Mouse (Mus musculus): ENCODE measurements around the gene Olfr1022.

Gene Olfr1022

DNA sequence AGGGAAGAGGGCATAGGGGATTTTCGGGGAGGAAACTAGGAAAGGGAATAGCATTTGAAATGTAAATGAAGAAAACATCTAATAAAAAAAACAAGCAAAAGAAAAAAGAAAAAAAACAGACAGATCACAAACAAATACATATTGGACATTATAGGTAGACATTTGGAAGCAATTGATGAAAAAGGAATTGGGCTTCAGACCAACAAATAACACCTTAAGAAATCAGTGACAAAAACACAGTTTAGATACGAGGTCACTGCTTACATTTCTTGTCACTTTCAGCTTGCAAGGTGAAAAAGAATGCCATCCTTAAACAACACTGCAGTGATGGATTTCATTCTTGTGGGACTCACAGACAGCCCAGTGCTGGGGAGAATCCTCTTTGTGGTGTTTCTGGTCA is at the start of gene Olfr1022:
Gene Olfr1022 (plus strand): TSS at position 301 of the 400 bp plus-strand sequence.
- DNase-seq = no peak

DNA sequence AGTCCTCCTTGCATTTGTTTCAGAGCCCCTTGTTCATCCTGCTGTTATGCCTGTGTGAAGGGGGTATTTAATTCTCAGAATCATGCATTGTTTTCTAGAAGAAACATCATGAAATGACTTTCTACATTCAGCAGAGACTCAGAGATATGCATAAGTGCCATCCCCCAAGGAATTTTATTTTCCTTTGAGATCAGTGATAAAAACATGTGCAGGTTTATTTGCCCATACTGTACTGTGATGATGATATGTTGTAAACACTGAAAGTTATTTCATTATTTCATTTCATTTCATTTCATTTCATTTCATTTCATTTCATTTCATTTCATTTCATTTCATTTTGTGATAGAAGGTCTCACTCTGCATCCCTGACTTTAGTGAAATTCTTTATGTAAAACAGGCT is 23.0 kb upstream of the Olfr1022 start, which contains the start of gene Olfr1019:
Gene Olfr1019 (minus strand): TSS at position 101 of the 400 bp plus-strand sequence.
- no peak for DNase-seq

DNA sequence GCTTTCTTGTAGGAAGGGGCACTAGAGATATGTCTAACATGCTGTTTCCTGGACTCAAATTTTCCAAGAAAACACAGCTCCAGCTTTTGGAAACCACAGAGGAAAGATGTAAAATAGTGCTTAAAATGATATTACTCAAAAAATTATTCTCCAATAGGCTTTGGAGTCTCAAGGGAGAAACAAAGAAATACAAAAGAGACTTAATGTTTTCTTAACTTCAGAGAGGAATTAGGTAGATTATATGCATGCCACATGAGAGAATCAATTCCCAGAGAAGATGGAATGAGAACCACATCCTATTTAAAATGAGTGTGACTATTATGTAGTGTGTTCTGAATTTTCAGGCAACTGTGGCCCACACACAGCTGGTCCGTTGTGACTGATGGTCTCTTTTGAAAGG is 21.7 kb upstream of the Olfr1022 start, which contains the start of gene Olfr1020:
Gene Olfr1020 (plus strand): TSS at position 301 of the 400 bp plus-strand sequence.
- DNase-seq = no peak

DNA sequence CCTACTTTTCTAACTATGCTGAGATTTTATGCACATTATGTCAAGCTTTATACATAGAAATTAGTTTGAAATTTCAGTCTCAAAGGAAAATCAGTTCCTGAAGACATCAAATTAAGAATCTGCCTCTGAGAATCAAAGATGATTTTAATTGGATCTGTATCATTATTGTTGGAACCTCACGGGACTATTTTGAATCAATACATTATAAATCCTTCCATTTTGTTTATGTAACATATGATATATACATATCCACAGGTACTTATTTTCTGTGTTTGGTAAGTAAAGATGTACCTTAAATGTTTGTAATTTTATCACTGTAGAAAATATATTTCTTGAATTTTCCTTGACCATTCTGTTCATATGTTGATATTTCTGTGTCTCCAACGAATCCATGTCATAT is 16.9 kb downstream of the Olfr1022 start, which contains the start of gene Olfr1023:
Gene Olfr1023 (plus strand): TSS at position 301 of the 400 bp plus-strand sequence.
- no peak for DNase-seq

DNA sequence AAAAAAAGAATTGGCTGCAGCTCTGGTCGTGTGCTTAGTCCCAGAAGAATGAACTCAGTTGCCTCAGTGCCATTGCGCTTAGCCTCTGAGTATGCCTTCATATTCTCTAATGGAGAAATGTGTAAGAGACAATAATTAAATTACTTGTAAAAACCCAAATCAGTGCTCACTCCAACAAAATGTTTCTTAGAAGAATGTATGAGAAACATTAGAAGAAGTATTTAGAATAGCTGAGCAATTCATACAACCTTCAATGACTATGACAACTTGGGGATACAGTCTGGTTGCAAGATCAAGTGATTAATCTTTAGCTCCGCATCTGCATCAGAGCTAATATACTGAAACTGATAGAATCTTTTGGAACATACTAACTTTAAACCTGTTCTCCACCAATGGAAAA is 36.6 kb downstream of the Olfr1022 start, which contains the start of gene Olfr1024:
Gene Olfr1024 (minus strand): TSS at position 101 of the 400 bp plus-strand sequence.
- DNase-seq = no peak

DNA sequence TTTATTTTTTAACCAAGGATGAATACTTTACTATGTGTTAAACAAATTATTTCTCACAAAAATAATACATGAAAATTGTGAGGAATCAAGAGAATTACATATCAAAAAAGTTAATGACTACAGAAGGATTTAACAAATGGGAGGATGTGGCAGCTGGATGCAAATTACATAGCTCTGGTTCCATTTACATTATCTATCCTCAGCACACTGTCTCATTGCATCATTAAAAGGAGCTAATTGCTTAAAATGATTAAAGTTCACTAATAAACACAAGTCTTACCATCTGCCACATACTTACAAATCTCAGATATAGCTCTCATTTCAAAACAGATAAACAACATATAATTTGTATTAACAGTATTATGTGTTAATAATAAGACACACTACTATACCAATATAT is 44.8 kb downstream of the Olfr1022 start:
- no peak for DNase-seq

DNA sequence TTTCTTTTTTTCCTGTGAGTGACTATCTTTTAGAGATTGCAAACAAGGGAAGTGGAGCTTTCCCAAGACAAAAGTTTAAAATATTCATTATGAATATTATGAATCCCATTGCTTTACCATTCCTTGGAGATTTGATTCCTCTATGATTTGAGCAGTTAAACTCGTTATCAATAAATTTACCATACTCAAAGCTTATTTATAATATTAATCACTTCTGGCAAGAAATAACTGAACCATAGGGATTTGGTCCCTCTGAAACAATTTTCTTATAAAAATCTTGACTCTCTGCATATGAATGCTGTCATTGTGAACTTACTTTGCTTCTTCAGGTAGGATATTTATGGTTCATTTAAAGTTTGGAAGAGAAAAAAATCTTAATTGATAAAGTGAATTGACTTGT is 46.5 kb downstream of the Olfr1022 start, which contains the start of gene Olfr1025-ps1:
Gene Olfr1025-ps1 (plus strand): TSS at position 301 of the 400 bp plus-strand sequence.
- no peak for DNase-seq
